Mouse (Mus musculus) lung, embryonic 16.5 days (tissue): ENCODE measurements around the gene Phf21a. TPM values are rescaled to one million over a fixed set of nuclear protein-coding genes. Genes with fewer than 3 reads are reported as not detected.

Source experiments
- ATAC-seq: fragments of 200-750 bp; cut with Nextera tagmentation; 2 replicates; pipeline ENCODE4 v1.8.0; 2017; ENCODE audit warnings: low read depth, mild to moderate bottlenecking, moderate library complexity
- H3K27ac ChIP-seq: fragments of 300-500 bp; sonication (generic); 2 replicates; pipeline ENCODE4 v1.5.1; 2014; ENCODE audit warnings: mild to moderate bottlenecking, control low read depth, low read length
- H3K27me3 ChIP-seq: fragments of 300-500 bp; sonication (generic); 2 replicates; pipeline ENCODE4 v1.6.1; 2014; ENCODE audit warnings: low read depth, low read length, mixed read lengths; ENCODE audit not compliant: control insufficient read depth, insufficient read depth
- H3K36me3 ChIP-seq: fragments of 300-500 bp; sonication (generic); 2 replicates; pipeline ENCODE4 v1.6.1; 2014; ENCODE audit warnings: low read length; ENCODE audit not compliant: control insufficient read depth, insufficient read depth
- H3K4me1 ChIP-seq: fragments of 300-500 bp; sonication (generic); replicated peaks from 2 replicates; pipeline ENCODE4 v1.6.1; 2014; ENCODE audit warnings: low read length, mixed read lengths; ENCODE audit not compliant: control insufficient read depth, insufficient read depth
- H3K4me2 ChIP-seq: fragments of 300-500 bp; sonication (generic); 2 replicates; pipeline ENCODE4 v1.6.1; 2014; ENCODE audit warnings: low read depth, low read length, control low read depth
- H3K4me3 ChIP-seq: fragments of 300-500 bp; sonication (generic); 2 replicates; pipeline ENCODE4 v1.5.1; 2014; ENCODE audit warnings: mild to moderate bottlenecking, low read length, control low read depth
- H3K9ac ChIP-seq: fragments of 300-500 bp; sonication (generic); 2 replicates; pipeline ENCODE4 v1.6.1; 2014; ENCODE audit warnings: low read length, control low read depth
- H3K9me3 ChIP-seq: fragments of 300-500 bp; sonication (generic); 2 replicates; pipeline ENCODE4 v1.6.1; 2016; ENCODE audit warnings: low read length; ENCODE audit not compliant: control insufficient read depth
- WGBS: fragments of 180-500 bp; shearing (Covaris S2); extraction: QIAGEN DNeasy Blood & Tissue Kit; methylation state at CpG from one replicate; pipeline ENCODE4 v1.1.7; 2014; 5-methylcytosine and 5-hydroxymethylcytosine counted together
- microRNA counts: library from miRNA; unstranded; fragments of <30 nt; microRNA quantifications from one replicate; lab custom pipeline; 2016
- microRNA-seq: library from miRNA; unstranded; fragments of <30 nt; microRNA quantifications from one replicate; pipeline ENCODE4, GENCODE M21; 2016
- polyA plus RNA-seq: library from polyadenylated mRNA; unstranded; fragments of >200 nt; fragmentation: Nextera tagmentation; extraction: Ambion mirVana; gene quantifications from 2 replicates; pipeline ENCODE4 v1.2.1, GENCODE M21; 2015

Phf21a gene
- polyA plus RNA-seq, 1 experiment from 2014 or later, result 31.4 TPM

- ATAC-seq, result no peak
- H3K9me3 ChIP-seq, result no peaks in the 10 kb centered on the region
- no peak overlapping the region for H3K4me2 ChIP-seq
- H3K36me3 ChIP-seq, result peaks cover 19% of the 10 kb centered on the region
- H3K27ac ChIP-seq, result no peak overlapping the region
- peaks cover 7% of the 10 kb centered on the region for H3K27me3 ChIP-seq
- peaks cover 5% of the 10 kb centered on the region for H3K4me1 ChIP-seq
- WGBS, result 93% methylated on average over 5 of the region's 5 CpGs
- no peak overlapping the region for H3K9ac ChIP-seq
- H3K4me3 ChIP-seq, result no peak overlapping the region
Observed at GRCm38 (mm10) chr2:92403776-92404319, 310.9 kb downstream of the Phf21a start.

DNA sequence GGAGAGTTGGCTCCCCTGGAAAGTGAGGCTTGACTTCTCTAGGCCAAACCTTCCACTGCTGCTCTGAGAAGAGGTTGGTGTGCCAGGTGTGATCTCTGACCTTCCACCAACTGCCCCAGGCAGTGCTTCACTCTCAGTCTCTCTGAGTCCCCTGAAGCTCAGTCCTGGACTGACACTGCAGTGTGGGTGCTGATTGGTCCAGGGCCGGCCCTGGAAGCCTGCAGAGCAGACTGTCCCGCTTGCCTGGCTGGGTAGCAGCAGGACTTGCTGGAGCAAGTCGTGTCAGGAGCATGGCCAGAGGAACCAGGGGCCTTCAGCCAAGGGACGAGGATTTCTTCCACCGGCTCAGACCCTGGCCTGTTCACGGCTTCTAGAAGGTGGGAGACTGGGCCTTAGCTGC lies 311.8 kb downstream of the Phf21a start:
- peaks cover 7% of the 10 kb centered on the region for H3K27me3 ChIP-seq
- no peak overlapping the region for H3K9ac ChIP-seq
- no peak overlapping the region for H3K27ac ChIP-seq
- no peak overlapping the region for H3K4me3 ChIP-seq
- H3K4me1 ChIP-seq, result peaks cover 5% of the 10 kb centered on the region
- H3K36me3 ChIP-seq, result peaks cover 26% of the 10 kb centered on the region
- no peak for ATAC-seq
- WGBS, result 84% methylated on average over 6 of the region's 6 CpGs
- no peak overlapping the region for H3K4me2 ChIP-seq
- H3K9me3 ChIP-seq, result no peaks in the 10 kb centered on the region

- peaks cover 2% of the 10 kb centered on the region for H3K27me3 ChIP-seq
- peaks cover 4% of the 10 kb centered on the region for H3K4me1 ChIP-seq
- WGBS, result 78% methylated on average over 7 of the region's 7 CpGs
- peaks cover 36% of the 10 kb centered on the region for H3K36me3 ChIP-seq
- H3K9me3 ChIP-seq, result no peaks in the 10 kb centered on the region
- H3K27ac ChIP-seq, result no peak overlapping the region
- H3K4me2 ChIP-seq, result no peak overlapping the region
- H3K4me3 ChIP-seq, result no peak overlapping the region
- no peak for ATAC-seq
- H3K9ac ChIP-seq, result no peak overlapping the region
Observed at GRCm38 (mm10) chr2:92405687-92406086, 312.8 kb downstream of the Phf21a start.

GRCm38 (mm10) chr2:92408309-92409045 lies 315.6 kb downstream of the Phf21a start:
- 85% methylated on average over 18 of the region's 18 CpGs for WGBS
- no peak for ATAC-seq

GRCm38 (mm10) chr2:92411705-92412104 lies 318.8 kb downstream of the Phf21a start:
- ATAC-seq, result no peak
- whole genome bisulfite sequencing, result 86% methylated on average over 10 of the region's 10 CpGs

More at GRCm38 (mm10) chr2:92408309-92409045, 315.6 kb downstream of the Phf21a start:
- no peak overlapping the region for H3K4me3 ChIP-seq
- no peaks in the 10 kb centered on the region for H3K4me1 ChIP-seq
- H3K36me3 ChIP-seq, result peaks cover 60% of the 10 kb centered on the region
- H3K4me2 ChIP-seq, result no peak overlapping the region
- H3K27ac ChIP-seq, result no peak overlapping the region
- H3K9ac ChIP-seq, result no peak overlapping the region
- no peaks in the 10 kb centered on the region for H3K27me3 ChIP-seq
- H3K9me3 ChIP-seq, result no peaks in the 10 kb centered on the region

More at GRCm38 (mm10) chr2:92411705-92412104, 318.8 kb downstream of the Phf21a start:
- Histone ChIP-seq H3K9ac (no peak overlapping the region), H3K4me2 (no peak overlapping the region), H3K4me1 (no peaks in the 10 kb centered on the region), H3K9me3 (no peaks in the 10 kb centered on the region), H3K36me3 (peaks cover 68% of the 10 kb centered on the region), H3K4me3 (no peak overlapping the region), H3K27ac (no peak overlapping the region), H3K27me3 (no peaks in the 10 kb centered on the region)

MicroRNAs within 50 kb of the gene (microRNA counts, 519-probe panel; counts per million panel counts)
- microRNA mmu-miR-1955 (lab: Ali Mortazavi, UCI), result 3,682 counts per million, percentile 74 among the panel's probes with 10 or more counts

Small RNAs within 50 kb of the gene (microRNA-seq; reads per million reads assigned to microRNA genes)
- gene Mir1955 (28.6 reads per million, percentile 36 among the genes with 10 or more reads in this experiment), gene Mir7000 (not detected)

Other genes with a start within 250 kb of the Phf21a start
- gene Chrm4, start 165.9 kb upstream of the Phf21a start, polyA plus RNA-seq, result 0.10 TPM in 1 of 2 replicates, not detected in the other
- 680 and 776 TPM in 2 replicates for gene Mdk, start 160.8 kb upstream of the Phf21a start, polyA plus RNA-seq
- gene Gm9821, start 147.4 kb upstream of the Phf21a start, polyA plus RNA-seq, result 0.33 and 0.88 TPM in 2 replicates
- gene Dgkz, start 117.3 kb upstream of the Phf21a start, polyA plus RNA-seq, result 55.9 and 59.7 TPM in 2 replicates
- 13.3 and 15.1 TPM in 2 replicates for gene Creb3l1, start 68.6 kb upstream of the Phf21a start, polyA plus RNA-seq